Mouse (Mus musculus) liver, adult 2 months (tissue): Measurements from ENCODE around the gene Glcci1. TPM values are rescaled to one million over a fixed set of nuclear protein-coding genes. Genes with fewer than 3 reads are reported as not detected.

Source experiments
- DNase-seq: peaks from one replicate; pipeline ENCODE4 v3.0.0-alpha.2; 2011; ENCODE audit warnings: low read depth, low spot score; ENCODE audit errors: extremely low read depth
- H3K27ac ChIP-seq: fragments of 200-500 bp; replicated peaks from 2 replicates; pipeline ENCODE4 v1.5.1; 2012; ENCODE audit warnings: low read depth, mild to moderate bottlenecking, control low read depth, inconsistent platforms, low read length; ENCODE audit not compliant: insufficient read depth
- H3K27me3 ChIP-seq: fragments of 200-500 bp; 2 replicates; pipeline ENCODE4 v1.6.1; 2012; ENCODE audit warnings: mild to moderate bottlenecking, moderate library complexity, low read length, inconsistent platforms; ENCODE audit not compliant: control insufficient read depth, insufficient read depth
- H3K36me3 ChIP-seq: fragments of 200-500 bp; 2 replicates; pipeline ENCODE4 v1.6.1; 2012; ENCODE audit warnings: low read length, inconsistent platforms; ENCODE audit not compliant: control insufficient read depth, insufficient read depth
- H3K4me1 ChIP-seq: fragments of 200-500 bp; 2 replicates; pipeline ENCODE4 v1.6.1; 2011; ENCODE audit warnings: low read length; ENCODE audit not compliant: control insufficient read depth, insufficient read depth
- H3K4me3 ChIP-seq: fragments of 200-500 bp; 2 replicates; pipeline ENCODE4 v1.5.1; 2011; ENCODE audit warnings: low read depth, mild to moderate bottlenecking, control low read depth, low read length, moderate library complexity; ENCODE audit not compliant: insufficient read depth
- H3K79me2 ChIP-seq: fragments of 200-500 bp; 2 replicates; pipeline ENCODE4 v1.6.1; 2012; ENCODE audit warnings: inconsistent platforms, mild to moderate bottlenecking, low read length, moderate library complexity; ENCODE audit not compliant: control insufficient read depth, insufficient read depth
- H3K9ac ChIP-seq: fragments of 200-500 bp; 2 replicates; pipeline ENCODE4 v1.6.1; 2012; ENCODE audit warnings: low read depth, mild to moderate bottlenecking, control low read depth, inconsistent platforms, low read length
- CTCF ChIP-seq: fragments of 200-500 bp; IDR thresholded peaks from 2 replicates; pipeline ENCODE4 v1.5.1; 2011; ENCODE audit warnings: low read depth, low read length, control low read depth
- POLR2A ChIP-seq: fragments of 200-500 bp; IDR thresholded peaks from 2 replicates; pipeline ENCODE4 v1.6.1; 2011; ENCODE audit warnings: low read length, control low read depth; ENCODE audit not compliant: insufficient read depth; ENCODE audit errors: extremely low read depth
- WGBS: fragments of 180-500 bp; shearing (Covaris S2); methylation state at CpG from one replicate; pipeline ENCODE4 v1.1.7; 2018; 5-methylcytosine and 5-hydroxymethylcytosine counted together
- polyA plus RNA-seq: library from polyadenylated mRNA; depleted of rRNA; stranded (reverse); fragments of >200 nt; gene quantifications from 2 replicates; pipeline ENCODE4 v1.2.3, GENCODE M21; 2012
- total RNA-seq: library from RNA; depleted of rRNA; stranded (reverse); fragments of >200 nt; gene quantifications from 2 replicates; pipeline ENCODE4 v1.2.3, GENCODE M21; 2014

Glcci1 gene
- total and polyA plus RNA-seq, 2 experiments: 1.5 to 2.1 TPM

DNA sequence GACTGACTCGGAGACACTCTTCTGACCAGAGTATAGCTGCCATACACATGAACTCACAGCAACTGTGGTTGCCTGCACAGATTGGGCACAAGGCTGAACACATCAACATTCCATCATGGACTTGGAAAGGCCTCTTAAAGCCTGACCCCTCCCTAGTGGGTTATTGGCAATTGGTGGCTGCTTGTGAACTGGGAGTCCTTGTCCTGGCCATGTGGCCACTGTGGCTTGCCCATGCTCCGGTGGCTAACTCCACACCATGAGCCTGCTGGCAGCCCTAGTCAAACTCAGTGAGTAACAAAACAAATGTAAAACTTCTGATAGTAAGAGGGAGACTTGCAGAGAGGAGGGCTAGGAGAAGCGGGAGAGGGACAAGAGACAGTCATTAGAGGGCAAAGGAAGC, 37.3 kb upstream of the Glcci1 start:
- Histone ChIP-seq H3K79me2 (no peaks in the 10 kb centered on the region), H3K4me3 (no peak overlapping the region), H3K4me1 (peaks cover 10% of the 10 kb centered on the region), H3K27ac (no peak overlapping the region), H3K9ac (no peak overlapping the region), H3K36me3 (no peaks in the 10 kb centered on the region), H3K27me3 (no peaks in the 10 kb centered on the region)
- DNase-seq: no peak
- WGBS: 91% methylated on average over 3 of the region's 3 CpGs
- no peak for TF ChIP-seq CTCF

DNA sequence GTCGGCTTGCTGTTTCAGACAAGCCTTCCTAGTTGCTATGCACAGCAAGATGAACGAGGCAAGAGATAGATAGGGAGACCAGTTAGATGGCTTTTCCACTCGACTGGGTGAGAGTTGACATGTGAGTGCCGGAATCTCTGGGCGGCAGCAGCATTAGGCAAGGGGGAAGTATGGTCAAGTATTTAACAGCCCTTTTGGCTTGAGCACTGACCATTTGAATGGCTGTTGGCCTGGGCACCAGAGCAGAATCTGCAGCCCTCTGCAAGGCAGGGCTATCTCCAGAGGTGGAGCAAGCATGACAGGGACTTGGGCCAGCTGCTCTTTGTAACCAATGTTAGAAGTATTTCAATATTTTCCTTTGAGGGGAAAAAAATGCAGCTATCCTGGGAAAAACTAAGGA, 36.5 kb upstream of the Glcci1 start:
- DNase-seq: peak; percentile 82
- TF ChIP-seq POLR2A (no peak), CTCF (no peak)
- Histone ChIP-seq H3K79me2 (no peaks in the 10 kb centered on the region), H3K27me3 (no peaks in the 10 kb centered on the region), H3K9ac (no peak overlapping the region), H3K4me3 (no peak overlapping the region), H3K4me1 (peaks cover 10% of the 10 kb centered on the region), H3K36me3 (no peaks in the 10 kb centered on the region), H3K27ac (no peak overlapping the region)
- 57% methylated on average over 5 of the region's 5 CpGs for WGBS

GRCm38 (mm10) chr6:8473498-8473897, 35.9 kb upstream of the Glcci1 start:
- Histone ChIP-seq H3K27me3 (no peaks in the 10 kb centered on the region), H3K36me3 (no peaks in the 10 kb centered on the region), H3K4me3 (no peak overlapping the region), H3K79me2 (no peaks in the 10 kb centered on the region), H3K27ac (no peak overlapping the region), H3K4me1 (peaks cover 10% of the 10 kb centered on the region), H3K9ac (no peak overlapping the region)
- WGBS: 58% methylated on average over 5 of the region's 5 CpGs
- no peak for TF ChIP-seq CTCF
- no peak for TF ChIP-seq POLR2A
- DNase-seq: peak; percentile 48

DNA sequence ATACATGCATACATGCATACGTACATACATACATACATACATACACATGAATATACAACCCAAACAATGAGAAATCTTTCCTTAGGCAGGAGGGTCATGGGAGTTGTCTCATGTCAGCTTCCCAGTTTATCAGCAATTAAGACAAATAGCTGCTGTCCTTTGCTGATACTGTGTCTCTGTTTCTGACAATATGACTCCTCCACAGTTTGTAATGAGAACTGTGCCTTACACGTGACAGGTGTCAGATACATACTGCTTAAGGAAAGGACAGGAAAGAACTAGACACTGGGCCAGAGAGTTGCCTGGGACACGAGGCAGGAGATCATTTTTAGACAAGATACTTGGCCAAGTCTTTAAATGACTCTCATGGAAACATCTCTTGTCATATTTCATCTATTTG, 35.1 kb upstream of the Glcci1 start:
- Histone ChIP-seq H3K36me3 (no peaks in the 10 kb centered on the region), H3K4me1 (peaks cover 10% of the 10 kb centered on the region), H3K9ac (no peak overlapping the region), H3K4me3 (no peak overlapping the region), H3K27ac (no peak overlapping the region), H3K27me3 (no peaks in the 10 kb centered on the region), H3K79me2 (no peaks in the 10 kb centered on the region)
- TF ChIP-seq POLR2A (no peak), CTCF (no peak)
- DNase-seq: no peak
- 81% methylated on average over 3 of the region's 3 CpGs for WGBS

GRCm38 (mm10) chr6:8474820-8475219, 34.6 kb upstream of the Glcci1 start:
- Histone ChIP-seq H3K4me1 (peaks cover 7% of the 10 kb centered on the region; the same call in 1 of the 2 replicates), H3K36me3 (no peaks in the 10 kb centered on the region), H3K27ac (no peak overlapping the region), H3K27me3 (no peaks in the 10 kb centered on the region), H3K9ac (no peak overlapping the region), H3K79me2 (no peaks in the 10 kb centered on the region), H3K4me3 (no peak overlapping the region)
- no peak for TF ChIP-seq POLR2A
- no peak for TF ChIP-seq CTCF
- no peak for DNase-seq
- WGBS: 92% methylated on average over 4 of the region's 4 CpGs

GRCm38 (mm10) chr6:8479176-8479575, 30.2 kb upstream of the Glcci1 start:
- no peak overlapping the region for H3K27ac ChIP-seq
- H3K9ac ChIP-seq: no peak overlapping the region
- H3K36me3 ChIP-seq: no peaks in the 10 kb centered on the region
- no peak overlapping the region for H3K4me3 ChIP-seq
- no peaks in the 10 kb centered on the region for H3K79me2 ChIP-seq
- no peaks in the 10 kb centered on the region for H3K4me1 ChIP-seq
- H3K27me3 ChIP-seq: no peaks in the 10 kb centered on the region
- no peak for DNase-seq
- TF ChIP-seq POLR2A: no peak
- no peak for TF ChIP-seq CTCF
- 82% methylated on average over 1 of the region's 1 CpGs for WGBS
